Mouse (Mus musculus): Measurements from ENCODE around the gene Msi2. TPM values are rescaled to one million over a fixed set of nuclear protein-coding genes. Genes with fewer than 3 reads are reported as not detected.
A peak's percentile ranks its signal among the peaks of the same experiment; 100 is the strongest.

Msi2 gene
- polyA plus RNA-seq, 1 experiment from 2014 or later, result 13.1 TPM

- no peaks in the 10 kb centered on the region for H3K9me3 ChIP-seq
- no peak for ATAC-seq (ENCODE audit: insufficient number of reproducible peaks, low FRiP score, low TSS enrichment, low read depth)
- H3K9ac ChIP-seq, result no peak overlapping the region
- no peaks in the 10 kb centered on the region for H3K36me3 ChIP-seq
- no peak overlapping the region for H3K4me2 ChIP-seq
- no peaks in the 10 kb centered on the region for H3K27me3 ChIP-seq
- H3K27ac ChIP-seq, result no peak overlapping the region
- no peak overlapping the region for H3K4me3 ChIP-seq
- 65% methylated on average over 12 of the region's 12 CpGs for WGBS
- H3K4me1 ChIP-seq, result peaks cover 27% of the 10 kb centered on the region
Observed at GRCm38 (mm10) chr11:88471981-88472647, 246.2 kb downstream of the Msi2 start.

DNA sequence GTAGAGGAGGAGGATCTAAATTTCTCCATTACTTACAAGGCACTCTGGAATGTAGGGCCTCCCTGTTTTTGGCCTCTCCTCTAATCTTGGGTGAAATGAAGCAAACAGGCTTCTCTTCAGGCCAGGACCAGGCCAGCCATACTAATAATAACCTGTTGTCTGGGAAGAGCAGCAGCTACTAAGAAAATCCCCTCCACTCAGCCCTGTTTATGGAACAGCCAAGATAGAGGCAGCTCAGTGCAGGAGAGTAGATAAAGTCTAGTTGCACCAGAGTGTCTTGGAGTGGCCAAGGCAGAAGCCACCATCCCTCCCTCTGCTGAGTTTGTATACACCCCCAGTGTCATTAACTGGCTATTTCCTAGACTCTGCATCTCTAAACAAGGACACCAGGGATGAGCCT is 247.7 kb downstream of the Msi2 start:
- ATAC-seq (ENCODE audit: insufficient number of reproducible peaks, low FRiP score, low TSS enrichment, low read depth), result no peak
- H3K4me1 ChIP-seq, result peaks cover 27% of the 10 kb centered on the region

GRCm38 (mm10) chr11:88468996-88469395 is 249.3 kb downstream of the Msi2 start:
- H3K4me1 ChIP-seq, result peaks cover 33% of the 10 kb centered on the region
- no peak for ATAC-seq (ENCODE audit: insufficient number of reproducible peaks, low FRiP score, low TSS enrichment, low read depth)

More for the DNA sequence above, 247.7 kb downstream of the Msi2 start:
- H3K4me3 ChIP-seq, result no peak overlapping the region
- H3K36me3 ChIP-seq, result no peaks in the 10 kb centered on the region
- no peak overlapping the region for H3K4me2 ChIP-seq
- H3K9ac ChIP-seq, result no peak overlapping the region
- no peaks in the 10 kb centered on the region for H3K27me3 ChIP-seq
- no peak overlapping the region for H3K27ac ChIP-seq
- no peaks in the 10 kb centered on the region for H3K9me3 ChIP-seq

DNA sequence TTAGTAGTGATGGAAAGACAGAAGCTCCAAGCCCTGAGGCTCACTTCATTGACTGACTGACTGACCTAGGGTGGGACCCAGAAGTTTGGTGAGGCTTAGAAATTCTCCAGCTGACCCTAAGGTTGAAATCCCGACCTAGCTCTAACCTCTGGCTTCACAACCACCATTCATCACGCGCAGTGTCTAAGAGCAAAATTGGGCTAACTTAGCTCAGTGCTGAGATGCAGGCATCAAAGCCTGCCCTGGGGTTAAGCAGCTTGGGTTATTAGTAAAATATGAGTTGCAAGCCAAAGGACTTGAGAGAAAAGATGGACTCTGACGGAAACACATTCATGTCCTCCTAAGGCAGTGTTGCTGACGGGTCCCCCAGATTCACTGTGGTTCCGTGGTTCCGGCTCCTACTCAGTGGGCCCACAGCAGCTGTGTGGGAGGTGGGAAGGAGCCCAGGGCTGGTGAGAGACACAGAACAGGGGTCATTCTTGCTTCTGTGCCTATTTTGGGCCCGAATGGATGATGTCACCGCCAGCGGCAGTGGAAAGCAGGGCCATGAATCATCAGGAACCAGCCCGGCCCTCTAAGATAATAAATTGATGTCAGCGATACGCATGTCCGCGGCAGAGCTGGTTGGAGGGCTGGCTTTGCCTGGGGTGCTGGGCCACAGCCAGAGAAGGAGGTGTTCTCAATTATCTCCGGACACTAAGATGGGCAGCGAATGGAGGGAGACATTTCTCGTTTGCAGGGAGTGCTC is 250.6 kb downstream of the Msi2 start:
- Histone ChIP-seq H3K36me3 (no peaks in the 10 kb centered on the region), H3K27ac (0 out of 2 replicates have a peak overlapping the region, but pooled peaks have one; percentile 47), H3K4me1 (peaks cover 31% of the 10 kb centered on the region), H3K4me2 (no peak overlapping the region), H3K9me3 (no peaks in the 10 kb centered on the region), H3K9ac (no peak overlapping the region), H3K4me3 (no peak overlapping the region), H3K27me3 (no peaks in the 10 kb centered on the region)
- no peak for ATAC-seq (ENCODE audit: insufficient number of reproducible peaks, low FRiP score, low TSS enrichment, low read depth)
- WGBS, result 43% methylated on average over 18 of the region's 18 CpGs

More at GRCm38 (mm10) chr11:88468996-88469395, 249.3 kb downstream of the Msi2 start:
- Histone ChIP-seq H3K36me3 (no peaks in the 10 kb centered on the region), H3K9me3 (no peaks in the 10 kb centered on the region), H3K27ac (no peak overlapping the region), H3K4me3 (no peak overlapping the region), H3K9ac (no peak overlapping the region), H3K4me2 (no peak overlapping the region), H3K27me3 (no peaks in the 10 kb centered on the region)

- H3K27ac ChIP-seq, result no peak overlapping the region
- H3K4me2 ChIP-seq, result no peak overlapping the region
- ATAC-seq (ENCODE audit: insufficient number of reproducible peaks, low FRiP score, low TSS enrichment, low read depth), result no peak
- no peaks in the 10 kb centered on the region for H3K27me3 ChIP-seq
- WGBS, result 60% methylated on average over 6 of the region's 6 CpGs
- H3K36me3 ChIP-seq, result no peaks in the 10 kb centered on the region
- peaks cover 27% of the 10 kb centered on the region; the same call in 1 of the 2 replicates for H3K4me1 ChIP-seq
- H3K9me3 ChIP-seq, result no peaks in the 10 kb centered on the region
- H3K4me3 ChIP-seq, result no peak overlapping the region
- no peak overlapping the region for H3K9ac ChIP-seq
Observed at GRCm38 (mm10) chr11:88463951-88464350, 254.4 kb downstream of the Msi2 start.

GRCm38 (mm10) chr11:88462789-88463188 is 255.5 kb downstream of the Msi2 start:
- H3K27me3 ChIP-seq, result no peaks in the 10 kb centered on the region
- no peak overlapping the region for H3K27ac ChIP-seq
- no peaks in the 10 kb centered on the region for H3K9me3 ChIP-seq
- WGBS, result 89% methylated on average over 8 of the region's 8 CpGs
- H3K36me3 ChIP-seq, result no peaks in the 10 kb centered on the region
- no peak overlapping the region for H3K9ac ChIP-seq
- H3K4me1 ChIP-seq, result peaks cover 27% of the 10 kb centered on the region; the same call in 1 of the 2 replicates
- H3K4me3 ChIP-seq, result no peak overlapping the region
- no peak for ATAC-seq (ENCODE audit: insufficient number of reproducible peaks, low FRiP score, low TSS enrichment, low read depth)
- H3K4me2 ChIP-seq, result no peak overlapping the region

DNA sequence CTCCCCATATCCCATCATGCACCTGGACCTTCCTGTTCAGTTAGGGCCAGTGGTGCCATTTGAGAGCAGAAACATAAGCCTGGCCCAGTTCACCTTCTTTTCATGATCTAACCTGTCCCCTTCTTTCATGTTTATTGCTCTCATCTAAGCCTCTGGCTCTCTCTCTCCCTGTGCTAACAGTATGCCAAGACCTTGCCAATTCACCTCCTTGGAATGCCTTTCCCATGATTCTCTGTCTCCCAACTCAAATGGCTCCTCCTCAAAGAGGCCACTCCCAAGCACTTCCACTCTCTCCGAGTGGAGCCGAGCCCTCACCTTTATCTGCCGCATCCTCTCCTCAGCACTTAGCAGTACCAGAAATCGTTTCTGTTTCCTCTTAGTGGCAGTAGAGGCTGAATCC is 256.7 kb downstream of the Msi2 start:
- peaks cover 23% of the 10 kb centered on the region; the same call in 1 of the 2 replicates for H3K4me1 ChIP-seq
- 84% methylated on average over 4 of the region's 4 CpGs for WGBS
- no peak for ATAC-seq (ENCODE audit: insufficient number of reproducible peaks, low FRiP score, low TSS enrichment, low read depth)

DNA sequence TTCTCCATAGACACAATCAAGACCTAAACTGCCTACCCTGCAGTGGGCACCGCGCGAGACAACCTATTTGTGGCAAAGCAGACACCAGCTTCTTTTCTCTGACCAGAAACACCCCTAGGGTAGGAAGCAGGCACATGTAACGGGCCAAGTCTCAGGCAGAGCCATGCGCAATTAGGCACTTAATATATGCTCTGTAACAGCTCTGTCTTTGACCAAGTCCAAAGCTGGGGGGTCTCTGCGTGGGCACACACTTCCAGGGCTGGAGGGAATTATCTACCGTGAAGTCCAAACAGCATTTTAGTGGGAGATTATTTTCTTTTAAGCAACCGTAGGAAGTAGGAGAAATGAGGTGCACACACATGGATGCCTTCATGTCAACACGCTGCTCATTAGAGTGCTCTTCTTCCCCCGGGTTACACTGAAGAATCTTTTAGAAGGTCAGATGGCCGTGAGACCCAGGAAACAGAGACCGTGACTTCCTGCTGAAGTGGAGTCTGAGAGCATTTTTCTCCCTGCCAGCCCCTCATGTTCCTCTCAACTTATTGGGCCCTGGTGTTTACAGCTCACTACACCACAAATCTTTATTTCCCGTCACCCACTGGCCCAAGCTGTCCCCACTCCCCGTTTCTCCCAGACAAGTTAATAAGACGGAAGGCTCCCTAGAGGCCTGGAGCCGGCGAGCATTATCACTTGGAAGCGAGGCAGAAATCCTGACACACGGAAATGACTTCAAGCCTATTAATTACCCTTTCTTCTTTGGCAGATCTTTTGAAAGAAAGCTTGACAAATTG is 258.2 kb downstream of the Msi2 start:
- Histone ChIP-seq H3K4me1 (peaks cover 28% of the 10 kb centered on the region; the same call in 1 of the 2 replicates), H3K4me2 (no peak overlapping the region), H3K9me3 (no peaks in the 10 kb centered on the region), H3K27me3 (no peaks in the 10 kb centered on the region), H3K9ac (no peak overlapping the region), H3K27ac (no peak overlapping the region), H3K36me3 (no peaks in the 10 kb centered on the region), H3K4me3 (no peak overlapping the region)
- 40% methylated on average over 19 of the region's 19 CpGs for WGBS
- ATAC-seq (ENCODE audit: insufficient number of reproducible peaks, low FRiP score, low TSS enrichment, low read depth), result no peak

More for the DNA sequence above, 256.7 kb downstream of the Msi2 start:
- Histone ChIP-seq H3K4me3 (no peak overlapping the region), H3K36me3 (no peaks in the 10 kb centered on the region), H3K27me3 (no peaks in the 10 kb centered on the region), H3K9ac (no peak overlapping the region), H3K4me2 (no peak overlapping the region), H3K9me3 (no peaks in the 10 kb centered on the region), H3K27ac (no peak overlapping the region)

- H3K4me1 ChIP-seq, result peaks cover 26% of the 10 kb centered on the region; the same call in 1 of the 2 replicates
- WGBS, result 63% methylated on average over 10 of the region's 10 CpGs
- no peak for ATAC-seq (ENCODE audit: insufficient number of reproducible peaks, low FRiP score, low TSS enrichment, low read depth)
Observed at GRCm38 (mm10) chr11:88457241-88457738, 261.0 kb downstream of the Msi2 start.

DNA sequence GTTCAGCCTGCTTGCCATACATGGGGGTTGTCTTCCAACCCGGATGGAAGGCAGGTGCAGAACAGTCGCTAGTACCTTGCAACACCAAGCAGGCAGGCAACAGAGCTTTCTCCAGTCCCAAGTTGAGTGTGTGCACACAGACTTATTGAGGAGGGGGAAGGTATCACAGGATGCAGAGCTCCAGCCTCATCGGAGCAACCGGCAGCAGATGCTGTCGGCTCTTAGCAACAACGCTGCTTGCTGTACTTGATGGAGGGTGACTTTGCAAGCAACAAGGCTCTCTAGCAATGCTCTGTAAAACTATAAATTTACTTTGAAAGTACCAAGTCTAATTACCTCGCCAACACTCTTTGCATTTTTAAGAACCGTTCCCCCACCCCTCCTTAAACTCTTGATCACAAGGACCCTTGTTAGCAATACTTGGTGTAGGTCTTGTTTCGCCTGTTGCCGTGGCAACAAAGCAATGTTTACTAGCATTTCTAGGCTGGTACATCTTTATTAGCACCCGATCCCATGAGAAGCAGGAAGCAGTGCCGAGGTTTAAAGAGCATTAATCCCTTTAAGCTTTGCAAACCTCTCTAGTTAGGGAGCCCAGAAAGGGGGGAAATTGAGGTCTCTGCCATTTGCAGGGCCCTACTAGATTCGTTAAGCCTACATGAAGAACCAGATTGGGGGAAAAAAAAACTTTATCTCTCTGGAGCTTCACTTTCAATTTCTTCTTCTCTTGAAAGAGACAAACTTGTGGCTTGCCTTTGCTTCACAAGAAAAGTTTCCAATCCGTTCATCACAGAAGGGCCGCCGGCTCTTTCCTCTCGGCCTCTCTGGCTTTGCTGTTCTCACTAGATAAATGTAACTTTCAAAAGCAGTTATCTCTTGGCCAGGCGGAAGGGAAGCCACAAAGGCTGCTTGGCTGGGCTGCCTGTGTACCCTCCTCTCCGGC is 263.2 kb downstream of the Msi2 start:
- H3K4me2 ChIP-seq, result no peak overlapping the region
- peaks cover 17% of the 10 kb centered on the region; the same call in 1 of the 2 replicates for H3K4me1 ChIP-seq
- WGBS, result 36% methylated on average over 19 of the region's 19 CpGs
- no peak overlapping the region for H3K27ac ChIP-seq
- H3K4me3 ChIP-seq, result no peak overlapping the region
- ATAC-seq (ENCODE audit: insufficient number of reproducible peaks, low FRiP score, low TSS enrichment, low read depth), result no peak
- H3K9ac ChIP-seq, result no peak overlapping the region
- no peaks in the 10 kb centered on the region for H3K27me3 ChIP-seq
- no peaks in the 10 kb centered on the region for H3K9me3 ChIP-seq
- no peaks in the 10 kb centered on the region for H3K36me3 ChIP-seq

More at GRCm38 (mm10) chr11:88457241-88457738, 261.0 kb downstream of the Msi2 start:
- Histone ChIP-seq H3K27me3 (no peaks in the 10 kb centered on the region), H3K4me3 (no peak overlapping the region), H3K27ac (no peak overlapping the region), H3K36me3 (no peaks in the 10 kb centered on the region), H3K9ac (no peak overlapping the region), H3K9me3 (no peaks in the 10 kb centered on the region), H3K4me2 (no peak overlapping the region)

- no peaks in the 10 kb centered on the region for H3K27me3 ChIP-seq
- ATAC-seq (ENCODE audit: insufficient number of reproducible peaks, low FRiP score, low TSS enrichment, low read depth), result no peak
- H3K36me3 ChIP-seq, result 0 out of 2 replicates have a peak, but pooled peaks cover 4% of the 10 kb centered on the region
- H3K4me2 ChIP-seq, result no peak overlapping the region
- peaks cover under 1% of the 10 kb centered on the region; the same call in 1 of the 2 replicates for H3K4me1 ChIP-seq
- H3K27ac ChIP-seq, result no peak overlapping the region
- WGBS, result 83% methylated on average over 6 of the region's 6 CpGs
- no peak overlapping the region for H3K4me3 ChIP-seq
- no peak overlapping the region for H3K9ac ChIP-seq
- no peaks in the 10 kb centered on the region for H3K9me3 ChIP-seq
Observed at GRCm38 (mm10) chr11:88449180-88449579, 269.1 kb downstream of the Msi2 start.
